Mouse (Mus musculus) lung, postnatal 10 days (tissue): ENCODE results near the gene Rpgrip1.
"Not testable (repeated sequence)": the region's sequence is repeated elsewhere in the genome, so short reads cannot be mapped to it uniquely, and the experiment has no call there.

Experiments
- DNase-seq: peaks from one replicate; pipeline ENCODE4 v3.0.0; 2021

Rpgrip1 gene

GRCm38 (mm10) chr14:52110346-52110745, at the start of gene Rpgrip1:
Gene Rpgrip1 (plus strand): TSS chr14:52110704.
- DNase-seq = no peak

DNA sequence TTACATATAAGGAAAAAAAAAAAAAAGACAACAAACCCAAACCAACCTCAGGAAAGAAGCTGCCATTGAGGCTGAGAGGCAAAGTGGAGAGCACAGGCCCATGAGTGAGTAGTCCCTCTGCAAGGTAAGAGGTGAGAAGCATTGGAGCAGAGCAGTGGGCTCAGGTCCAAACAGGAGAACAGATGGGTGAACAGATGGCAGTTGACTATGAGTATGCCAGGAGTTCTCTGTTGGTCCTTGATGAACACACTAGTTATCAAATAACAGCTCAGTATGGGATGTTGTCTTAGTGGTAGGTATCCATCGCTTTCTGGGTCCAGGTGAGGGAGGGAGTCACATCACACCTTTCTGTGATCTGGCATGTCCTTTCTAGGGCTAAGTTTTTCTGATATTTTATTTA, 49.7 kb upstream of the Rpgrip1 start:
- DNase-seq = no peak

DNA sequence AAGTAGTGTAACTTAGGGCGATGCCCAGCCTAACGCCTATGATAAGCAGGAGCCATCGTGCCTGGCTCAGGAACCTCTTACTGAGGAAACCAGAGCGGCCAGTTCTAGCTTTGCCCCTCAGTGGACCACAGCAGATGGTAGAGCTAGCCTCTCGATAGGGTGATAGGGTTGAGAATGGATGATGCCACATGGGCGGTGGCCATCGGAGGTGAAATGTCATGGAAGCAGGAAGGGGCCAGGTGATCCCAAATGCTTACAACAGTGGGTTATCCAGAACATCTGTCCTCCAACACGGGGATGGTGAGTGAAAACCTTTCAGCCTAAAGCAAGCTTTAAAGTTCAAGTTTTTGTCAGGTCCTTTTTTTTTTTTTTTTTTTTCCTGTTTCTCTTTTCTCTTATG, 48.7 kb upstream of the Rpgrip1 start:
- DNase-seq = no peak

DNA sequence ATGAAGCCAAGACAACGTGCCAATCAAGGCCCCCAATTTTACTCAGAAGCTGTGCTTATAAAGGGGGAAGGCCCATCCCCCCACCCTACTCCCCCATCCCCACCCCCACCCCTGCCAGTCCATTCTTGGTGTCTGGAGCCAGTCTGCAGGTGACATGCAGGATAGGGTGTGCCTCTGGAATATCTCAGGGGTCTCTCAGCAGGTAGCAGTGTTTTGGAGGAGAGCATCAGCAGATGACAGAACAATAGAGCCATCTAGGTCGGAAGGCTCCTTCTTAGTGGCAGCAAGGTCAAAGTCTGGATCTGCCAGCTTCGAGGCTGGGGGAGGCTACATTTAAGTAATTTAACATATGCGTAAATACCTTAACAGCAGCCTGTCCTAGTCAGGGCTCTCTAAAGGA, 44.4 kb upstream of the Rpgrip1 start:
- DNase-seq = no peak

- no peak for DNase-seq
These were observed 38.8 kb upstream of the Rpgrip1 start for GRCm38 (mm10) chr14:52071599-52072137.

DNA sequence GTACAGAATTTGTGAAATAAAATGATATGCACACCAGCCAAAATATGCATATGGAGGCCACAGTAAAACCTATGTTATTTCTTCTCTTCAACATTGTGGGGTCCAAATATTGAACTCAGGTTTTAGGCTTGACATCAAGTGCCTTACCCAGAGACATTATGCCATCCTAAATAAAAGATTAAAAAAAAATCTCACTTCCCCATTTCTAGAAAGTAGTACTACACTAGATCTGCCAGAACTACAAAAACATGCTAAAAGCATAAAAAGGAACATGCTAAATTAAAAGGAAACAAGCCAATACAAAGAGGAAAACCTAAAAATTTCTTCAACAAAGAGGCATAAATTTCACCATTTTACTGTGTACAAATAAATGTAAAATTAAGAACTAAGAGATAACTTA, 27.4 kb upstream of the Rpgrip1 start:
- no peak for DNase-seq

DNA sequence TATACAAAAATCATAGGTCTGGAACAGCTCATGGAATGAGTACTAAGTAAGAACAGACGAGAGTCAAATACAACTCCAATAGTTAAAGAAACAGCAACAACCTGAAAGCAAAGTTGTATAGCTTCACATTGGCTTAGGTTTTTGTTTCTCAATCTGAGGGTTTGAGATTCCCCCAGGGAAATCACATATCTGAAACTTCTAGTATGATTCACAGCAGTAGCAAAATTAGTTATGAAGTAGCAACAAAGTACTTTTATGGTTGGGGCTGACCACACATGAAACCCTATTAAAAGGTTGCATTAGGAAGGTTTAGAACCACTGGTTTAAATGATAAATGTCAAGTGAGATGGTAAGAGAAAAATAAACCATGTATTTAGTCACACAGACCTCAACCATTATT, 16.0 kb upstream of the Rpgrip1 start:
- no peak for DNase-seq

GRCm38 (mm10) chr14:52097191-52097590, 13.3 kb upstream of the Rpgrip1 start:
- not testable (repeated sequence) for DNase-seq

GRCm38 (mm10) chr14:52098387-52098786, 12.1 kb upstream of the Rpgrip1 start:
- not testable (repeated sequence) for DNase-seq

DNA sequence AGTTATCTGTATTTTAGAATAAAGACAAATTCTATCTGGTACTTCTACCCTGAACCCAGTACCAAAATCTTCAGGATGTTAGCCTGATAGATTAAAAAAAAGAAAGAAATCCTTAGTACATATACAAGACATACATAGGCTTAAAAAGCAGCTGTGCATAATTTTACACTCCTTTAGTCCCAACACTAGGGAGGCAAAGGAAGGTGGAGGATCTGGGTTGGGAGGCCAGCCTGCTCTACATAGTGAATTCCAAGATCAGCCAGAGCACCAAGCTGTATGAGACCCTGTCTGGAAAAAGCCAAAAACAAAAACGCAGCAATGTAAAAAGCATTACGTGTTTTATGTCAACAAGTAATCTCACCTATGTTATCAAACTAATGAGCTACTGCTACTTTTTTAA, 10.9 kb upstream of the Rpgrip1 start:
- DNase-seq = no peak

GRCm38 (mm10) chr14:52100170-52100960, 10.1 kb upstream of the Rpgrip1 start:
- no peak for DNase-seq

DNA sequence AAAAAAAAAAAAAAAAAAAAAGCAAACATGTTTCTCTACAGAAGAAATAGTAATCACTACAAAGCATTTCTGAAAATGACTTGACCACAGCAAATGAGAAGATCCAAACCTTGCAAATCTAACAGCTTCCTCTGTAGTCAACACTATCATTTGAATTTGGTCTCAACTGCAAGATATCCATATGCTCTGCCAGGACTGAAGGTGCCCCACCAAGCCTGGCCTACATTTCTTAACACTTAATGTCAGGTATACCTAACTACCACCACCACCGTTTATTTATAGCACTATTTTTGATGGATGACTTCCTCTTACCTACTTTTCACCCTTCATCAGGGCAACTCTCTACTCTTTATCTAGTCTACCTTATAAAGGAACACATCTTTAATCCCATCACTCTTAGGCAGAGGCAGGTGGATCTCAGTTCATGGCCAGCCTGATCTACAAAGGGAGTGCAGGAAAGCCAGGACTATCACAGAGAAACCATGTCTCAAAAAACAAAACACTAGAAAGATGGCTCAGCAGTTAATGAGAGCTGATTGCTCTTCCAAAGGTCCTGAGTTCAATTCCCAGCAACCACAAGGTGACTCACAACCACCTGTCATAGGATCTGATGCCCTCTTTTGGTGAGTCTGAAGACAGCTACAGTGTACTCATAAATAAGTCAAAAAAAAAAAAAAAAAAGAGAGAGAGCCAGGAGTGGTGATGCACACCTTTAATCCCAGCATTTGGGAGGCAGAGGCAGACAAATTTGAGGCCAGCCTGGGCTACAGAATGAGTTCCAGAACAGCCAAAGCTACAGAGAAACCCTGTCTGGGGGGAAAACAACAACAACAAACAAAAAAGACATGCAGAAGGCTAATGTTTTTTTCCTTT, 9.0 kb upstream of the Rpgrip1 start:
- DNase-seq = no peak

- DNase-seq = no peak
These were observed 7.0 kb upstream of the Rpgrip1 start for GRCm38 (mm10) chr14:52103474-52103855.

DNA sequence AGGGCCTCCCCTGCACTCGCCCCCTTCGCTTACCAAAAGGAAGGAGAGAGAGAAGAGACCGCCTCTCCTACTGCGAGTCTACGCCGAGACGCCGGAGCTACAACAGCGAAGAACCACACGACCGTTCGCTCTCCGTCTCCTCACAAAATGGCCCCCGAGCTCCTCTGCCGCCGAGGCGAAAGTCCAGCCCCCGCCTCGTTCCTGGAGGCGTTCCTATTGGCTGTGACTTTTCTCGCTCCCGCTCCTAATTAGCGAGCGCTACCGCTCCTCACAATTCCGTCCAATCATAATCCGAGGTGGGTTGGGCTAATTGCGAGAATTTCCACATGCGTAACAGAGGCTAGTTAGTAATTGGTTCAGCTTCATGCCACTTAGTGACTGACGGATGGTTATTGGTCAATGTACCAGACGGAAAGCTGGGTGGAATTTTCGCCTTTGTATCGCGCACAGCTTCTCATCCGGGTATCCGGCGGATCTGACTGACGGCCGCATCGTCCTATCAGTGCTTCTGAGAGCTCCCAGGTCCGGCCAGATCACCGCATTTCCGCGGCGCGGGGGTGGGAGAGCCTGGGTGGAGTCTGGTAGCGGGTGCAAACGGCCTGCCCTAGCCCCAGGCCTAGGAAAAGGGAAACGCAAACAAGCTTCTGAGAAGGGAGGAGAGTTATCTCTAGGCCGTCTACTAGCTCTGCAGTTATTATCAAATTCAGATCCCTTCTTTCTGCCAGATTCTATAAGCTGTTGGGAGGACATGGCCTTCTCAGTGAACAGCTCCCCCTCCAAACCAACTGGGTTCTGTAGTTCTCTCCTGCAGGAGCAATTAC, 6.4 kb upstream of the Rpgrip1 start, which contains the start of gene Hnrnpc:
Hnrnpc (minus strand) TSS at position 173 of the 821 bp plus-strand sequence.
- peak; percentile 100 for DNase-seq

DNA sequence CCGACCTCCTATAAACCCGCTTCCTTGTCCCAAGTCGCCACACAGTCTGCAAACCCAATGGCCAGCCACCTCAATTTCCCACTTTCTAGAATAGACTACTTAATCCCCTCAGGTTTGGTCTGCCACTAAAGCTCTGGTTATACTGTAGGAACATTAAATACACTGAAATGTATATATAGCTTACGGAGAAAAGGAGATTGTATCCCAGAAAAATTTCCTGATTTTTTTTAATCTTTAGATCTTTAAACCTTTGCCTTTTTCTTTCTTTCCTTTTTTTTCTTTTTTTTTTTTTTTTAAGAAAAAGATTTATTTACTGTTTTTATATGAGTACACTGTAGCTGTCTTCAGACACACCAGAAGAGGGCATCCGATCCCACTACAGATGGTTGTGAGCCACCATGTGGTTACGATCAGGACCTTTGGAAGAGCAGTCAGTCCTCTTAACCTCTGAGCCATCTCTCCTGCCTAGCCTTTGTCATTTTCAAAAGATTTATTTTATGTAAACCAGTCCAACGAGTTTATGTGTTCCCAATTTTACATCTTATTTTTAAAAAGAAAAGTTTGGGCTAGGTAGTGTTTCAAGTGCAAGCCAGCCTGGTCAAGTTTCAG, 5.7 kb upstream of the Rpgrip1 start:
- DNase-seq = no peak

DNA sequence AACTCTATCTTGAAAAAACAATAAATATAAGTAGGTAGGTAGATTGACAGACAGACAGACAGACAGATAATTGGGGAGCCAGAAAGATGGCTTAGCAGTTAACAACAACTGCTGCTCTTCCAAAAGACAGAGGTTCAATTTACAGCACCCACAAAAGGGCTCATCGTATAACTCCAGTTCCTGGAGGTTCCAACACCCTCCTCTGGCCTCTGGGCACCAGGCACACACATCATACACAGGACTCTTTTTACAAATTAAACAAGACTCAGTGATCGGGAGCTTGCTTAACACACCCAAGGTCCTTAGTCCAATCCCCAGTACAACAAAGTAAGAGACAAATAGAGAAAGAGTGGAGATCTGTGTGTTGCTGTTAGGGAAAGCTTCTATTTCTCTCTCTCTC, 5.2 kb upstream of the Rpgrip1 start:
- no peak for DNase-seq

DNA sequence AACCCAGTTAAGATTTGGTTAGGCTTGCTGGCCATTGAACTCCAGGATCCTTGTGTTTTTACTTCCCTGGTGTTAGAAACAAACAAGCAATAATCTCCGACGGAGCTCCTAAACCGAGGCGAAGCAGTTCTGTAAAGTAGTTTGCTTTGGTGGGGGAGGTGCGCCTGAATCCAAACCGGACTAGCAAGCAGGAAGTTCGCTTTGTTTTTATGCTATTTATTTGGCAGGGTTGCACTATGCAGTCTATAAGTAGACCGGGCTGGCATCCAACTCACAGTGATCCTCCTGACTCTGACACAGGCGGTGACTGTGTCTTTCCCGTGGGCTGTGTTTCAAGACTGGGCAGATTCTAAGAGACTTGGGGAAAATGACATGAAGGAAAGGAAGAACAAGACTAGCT, 3.8 kb upstream of the Rpgrip1 start:
- DNase-seq = peak; percentile 82

DNA sequence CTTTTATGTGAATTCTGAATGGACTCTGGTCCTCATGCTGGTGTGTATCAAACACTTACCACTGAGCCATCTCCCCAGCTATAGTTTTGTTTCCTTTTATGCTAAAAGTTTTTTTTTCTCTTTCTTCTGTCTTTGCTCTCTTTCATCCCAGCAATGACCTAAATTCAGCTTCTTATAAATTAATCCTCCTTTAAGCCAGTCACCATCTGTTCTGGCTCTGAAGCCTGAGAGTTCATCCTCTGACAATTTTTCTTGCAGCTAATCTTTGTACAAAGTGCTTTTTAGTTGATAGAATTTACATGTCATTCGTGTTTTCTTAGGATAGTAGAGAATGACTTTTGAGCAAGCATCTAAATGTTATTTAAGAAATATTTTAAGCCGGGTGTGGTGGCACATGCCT, 2.5 kb upstream of the Rpgrip1 start:
- no peak for DNase-seq

DNA sequence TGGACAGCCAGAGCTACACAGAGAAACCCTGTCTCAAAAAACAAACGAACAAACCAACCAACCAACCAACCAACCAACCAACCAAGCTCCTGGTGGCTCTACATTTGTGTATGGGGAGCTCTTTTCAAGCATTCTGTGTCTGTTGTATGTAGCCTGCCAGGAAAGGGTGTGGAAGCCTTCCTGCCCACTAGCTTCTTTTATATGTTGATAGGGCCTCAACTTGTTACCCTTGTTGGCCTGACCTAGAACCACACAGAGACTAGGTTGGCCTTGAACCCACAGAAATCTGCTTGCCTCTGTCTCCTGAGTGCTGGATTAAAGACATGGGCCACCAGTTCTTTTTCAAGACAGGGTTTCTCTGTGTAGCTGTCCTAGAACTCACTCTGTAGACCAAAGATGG, 3.6 kb downstream of the Rpgrip1 start:
- no peak for DNase-seq

DNA sequence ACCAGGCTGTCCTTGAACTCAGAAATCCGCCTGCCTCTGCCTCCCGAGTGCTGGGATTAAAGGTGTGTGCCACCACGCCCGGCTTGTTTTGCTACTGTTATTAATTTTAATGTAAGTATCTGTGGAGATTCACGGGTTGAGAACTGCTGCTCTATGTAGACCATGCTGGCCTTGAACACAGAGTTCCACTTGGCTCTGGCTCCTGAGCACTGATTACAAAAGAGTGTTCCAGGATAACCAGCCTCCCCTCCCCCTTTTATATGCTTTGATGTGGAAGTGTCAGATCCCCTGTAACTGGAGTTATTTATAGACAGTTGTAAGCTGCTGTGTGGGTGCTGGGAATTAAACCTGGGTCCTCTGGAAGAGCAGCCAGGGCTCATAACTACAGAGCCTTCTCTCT, 6.7 kb downstream of the Rpgrip1 start:
- no peak for DNase-seq

DNA sequence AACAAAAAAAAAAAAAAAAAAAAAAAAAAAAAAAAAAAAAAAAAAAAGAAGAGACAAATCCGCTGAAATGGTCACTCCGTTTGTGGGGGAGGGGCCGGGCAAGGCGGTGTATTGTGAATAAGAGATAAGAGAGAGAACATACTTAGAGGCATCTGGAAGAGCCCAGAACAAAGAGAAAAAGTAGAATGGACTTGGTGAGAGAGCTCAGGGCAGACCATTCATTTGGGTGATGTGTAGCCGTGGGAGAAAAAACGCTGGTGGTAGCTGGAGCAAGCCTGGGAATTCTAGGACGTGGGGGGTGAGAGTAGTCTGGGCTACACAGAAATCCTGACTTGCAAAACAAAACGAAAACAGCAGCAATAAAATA, 7.9 kb downstream of the Rpgrip1 start:
- no peak for DNase-seq

DNA sequence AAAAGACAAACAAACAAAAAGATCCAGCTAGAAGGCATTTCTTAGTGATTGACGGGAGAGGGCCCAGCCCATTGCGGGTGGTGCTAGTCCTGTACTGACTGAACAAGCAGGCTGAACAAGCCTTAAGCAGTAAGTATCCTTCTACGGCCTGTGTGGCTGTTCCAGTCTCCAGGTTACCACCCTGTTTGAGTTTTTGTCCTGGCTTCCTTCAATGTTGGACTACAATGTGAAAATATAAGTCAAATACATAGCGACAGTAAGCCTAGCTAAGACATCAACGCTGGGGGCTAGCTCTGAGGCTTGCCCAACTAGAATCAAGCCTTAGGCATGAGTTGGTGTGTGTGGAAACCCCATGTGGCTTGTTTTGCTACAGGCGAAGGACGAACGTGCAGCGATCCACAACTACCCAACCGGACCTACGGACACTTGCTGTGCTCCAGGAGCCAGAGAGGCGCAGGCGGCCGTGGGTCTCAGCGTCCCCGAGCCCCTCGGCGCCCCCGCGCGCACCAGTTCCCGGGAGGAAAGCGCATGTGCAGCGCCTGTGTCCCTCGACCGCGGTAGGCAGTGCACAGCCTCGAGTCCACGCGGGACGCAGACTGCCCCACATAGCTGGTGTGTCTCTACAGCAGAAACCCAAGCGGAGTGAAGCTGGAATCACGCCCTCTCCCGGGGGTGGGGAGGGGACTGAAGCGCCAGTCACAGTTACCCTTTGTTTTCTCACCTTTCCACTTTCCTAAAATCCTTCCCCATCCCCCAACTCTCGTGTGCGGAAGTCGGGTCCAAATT, 8.5 kb downstream of the Rpgrip1 start:
- DNase-seq = peak; percentile 65
